Mouse (Mus musculus): ENCODE data around the gene Nsrp1. TPM values are rescaled to one million over a fixed set of nuclear protein-coding genes. Genes with fewer than 3 reads are reported as not detected.
A peak's percentile ranks its signal among the peaks of the same experiment; 100 is the strongest.
"Not testable (repeated sequence)": the region's sequence is repeated elsewhere in the genome, so short reads cannot be mapped to it uniquely, and the experiment has no call there.

The Nsrp1 gene
- polyA plus RNA-seq, 1 experiment from 2014 or later = 66.1 TPM

- no peak for ATAC-seq (ENCODE audit: insufficient read depth, low FRiP score, low read depth)
- 4% methylated on average over 11 of the region's 11 CpGs for WGBS
These were observed 15.0 kb upstream of the Nsrp1 start for GRCm38 (mm10) chr11:77093208-77093607.

DNA sequence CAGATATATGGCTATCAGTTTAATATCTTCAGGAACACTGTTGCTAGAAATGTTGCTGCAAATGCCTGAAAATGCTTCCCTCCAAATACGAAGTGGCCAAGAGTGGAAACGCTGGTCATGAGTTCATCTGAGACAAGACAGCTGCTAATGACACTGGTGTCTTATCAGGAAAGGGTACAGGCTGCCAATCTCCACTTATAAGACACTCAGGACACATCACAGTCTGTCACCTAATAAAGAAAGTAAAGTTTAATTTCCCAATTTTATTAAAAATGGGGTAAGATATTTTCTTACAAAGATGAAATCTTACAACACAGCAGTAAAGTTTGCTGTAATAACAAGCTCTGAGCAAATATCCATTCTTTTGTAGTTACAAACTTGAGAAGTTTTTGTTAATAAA, 10.9 kb upstream of the Nsrp1 start:
- H3K9ac ChIP-seq = no peak overlapping the region
- no peak overlapping the region for H3K4me2 ChIP-seq
- no peak overlapping the region for H3K4me3 ChIP-seq (replicated peaks)
- no peak overlapping the region for H3K27ac ChIP-seq
- no peaks in the 10 kb centered on the region for H3K4me1 ChIP-seq
- no peak for ATAC-seq (ENCODE audit: insufficient read depth, low FRiP score, low read depth)
- no peaks in the 10 kb centered on the region for H3K9me3 ChIP-seq
- H3K36me3 ChIP-seq = no peaks in the 10 kb centered on the region
- 63% methylated on average over 2 of the region's 2 CpGs for WGBS
- no peaks in the 10 kb centered on the region for H3K27me3 ChIP-seq (replicated peaks)

More at GRCm38 (mm10) chr11:77093208-77093607, 15.0 kb upstream of the Nsrp1 start:
- H3K9ac ChIP-seq = no peak overlapping the region
- no peaks in the 10 kb centered on the region for H3K27me3 ChIP-seq (replicated peaks)
- no peaks in the 10 kb centered on the region for H3K36me3 ChIP-seq
- H3K4me2 ChIP-seq = peak overlapping the region; percentile 53
- peak overlapping the region; percentile 31 for H3K4me3 ChIP-seq (replicated peaks)
- H3K9me3 ChIP-seq = no peaks in the 10 kb centered on the region
- H3K4me1 ChIP-seq = no peaks in the 10 kb centered on the region
- no peak overlapping the region for H3K27ac ChIP-seq

GRCm38 (mm10) chr11:77087004-77087403, 8.8 kb upstream of the Nsrp1 start:
- no peak overlapping the region for H3K4me2 ChIP-seq
- H3K4me1 ChIP-seq = no peaks in the 10 kb centered on the region
- no peaks in the 10 kb centered on the region for H3K36me3 ChIP-seq
- no peaks in the 10 kb centered on the region for H3K27me3 ChIP-seq (replicated peaks)
- ATAC-seq (ENCODE audit: insufficient read depth, low FRiP score, low read depth) = no peak
- WGBS = 86% methylated on average over 2 of the region's 2 CpGs
- H3K9ac ChIP-seq = no peak overlapping the region
- no peak overlapping the region for H3K4me3 ChIP-seq (replicated peaks)
- H3K9me3 ChIP-seq = no peaks in the 10 kb centered on the region
- H3K27ac ChIP-seq = no peak overlapping the region

DNA sequence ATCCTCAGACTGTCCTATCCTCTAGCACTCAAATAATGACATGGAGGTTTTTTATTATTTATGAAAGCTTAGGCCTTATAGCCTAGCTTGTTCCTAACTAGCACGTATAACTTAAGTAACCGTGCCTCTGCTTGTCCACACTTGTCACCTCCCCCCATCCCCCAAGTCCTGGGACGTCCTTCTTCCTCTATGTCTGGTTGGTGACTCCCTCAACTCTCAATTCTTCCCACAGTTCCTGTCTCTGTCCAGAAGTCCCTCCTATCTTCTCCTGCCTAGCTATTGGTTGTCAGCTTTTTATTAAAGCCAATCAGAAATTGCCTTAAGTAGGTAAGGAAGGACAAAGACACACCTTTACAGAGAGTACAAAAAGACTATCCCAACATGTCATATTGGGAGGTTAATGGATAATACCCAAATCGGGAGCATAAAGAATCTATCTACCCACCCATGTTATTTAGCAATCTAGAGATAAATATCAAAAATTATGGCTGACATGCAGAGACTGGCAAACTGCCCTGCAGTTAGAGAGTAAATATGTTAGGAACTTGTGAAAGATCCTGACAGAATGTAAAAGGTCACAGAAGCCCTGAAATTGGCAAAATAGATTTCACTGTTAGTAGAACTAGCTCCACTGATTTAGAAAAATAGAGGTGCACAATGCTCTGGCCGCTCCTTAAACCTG, 5.9 kb upstream of the Nsrp1 start:
- 52% methylated on average over 5 of the region's 5 CpGs for WGBS
- no peak overlapping the region for H3K9ac ChIP-seq

GRCm38 (mm10) chr11:77079361-77079760, 1.1 kb upstream of the Nsrp1 start:
- Histone ChIP-seq H3K4me2 (no peak overlapping the region), H3K27me3 (replicated peaks) (no peaks in the 10 kb centered on the region), H3K9ac (no peak overlapping the region), H3K36me3 (peaks cover 7% of the 10 kb centered on the region; the same call in 1 of the 2 replicates), H3K27ac (no peak overlapping the region), H3K4me1 (no peaks in the 10 kb centered on the region), H3K9me3 (no peaks in the 10 kb centered on the region), H3K4me3 (replicated peaks) (no peak overlapping the region)
- ATAC-seq (ENCODE audit: insufficient read depth, low FRiP score, low read depth) = no peak
- WGBS = 91% methylated on average over 1 of the region's 1 CpGs

More for the DNA sequence above, 5.9 kb upstream of the Nsrp1 start:
- Histone ChIP-seq H3K9me3 (no peaks in the 10 kb centered on the region), H3K27me3 (replicated peaks) (no peaks in the 10 kb centered on the region), H3K36me3 (no peaks in the 10 kb centered on the region), H3K4me1 (no peaks in the 10 kb centered on the region), H3K4me2 (no peak overlapping the region), H3K27ac (no peak overlapping the region), H3K4me3 (replicated peaks) (no peak overlapping the region)
- no peak for ATAC-seq (ENCODE audit: insufficient read depth, low FRiP score, low read depth)

DNA sequence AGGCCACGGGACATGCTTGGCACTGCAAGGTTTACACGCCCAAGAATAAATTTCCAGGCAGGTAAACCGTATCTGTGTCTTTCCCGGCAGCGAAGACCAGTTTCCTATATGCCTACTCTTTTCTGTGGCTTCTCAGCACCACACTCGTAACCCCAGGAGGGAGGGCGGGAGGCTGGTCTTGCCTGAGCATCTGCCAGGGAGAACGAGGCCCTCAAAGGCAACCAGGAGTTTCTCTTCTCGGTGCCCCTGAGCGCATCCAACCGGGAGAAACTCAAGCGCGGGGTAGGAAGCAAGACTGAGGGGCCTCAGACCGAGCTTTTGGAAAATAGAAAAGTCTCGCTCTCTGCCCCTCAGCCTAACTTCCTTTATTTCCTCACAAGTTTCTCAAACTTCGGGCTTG, 443 bp downstream of the Nsrp1 start:
- WGBS = 1% methylated on average over 16 of the region's 16 CpGs
- H3K4me2 ChIP-seq = peak overlapping the region; percentile 82
- peak overlapping the region; percentile 68 for H3K4me3 ChIP-seq (replicated peaks)
- no peak for ATAC-seq (ENCODE audit: insufficient read depth, low FRiP score, low read depth)
- no peaks in the 10 kb centered on the region for H3K9me3 ChIP-seq
- no peaks in the 10 kb centered on the region for H3K27me3 ChIP-seq (replicated peaks)
- H3K4me1 ChIP-seq = no peaks in the 10 kb centered on the region
- peak overlapping the region; percentile 47 for H3K9ac ChIP-seq
- peak overlapping the region; percentile 85 for H3K27ac ChIP-seq
- H3K36me3 ChIP-seq = peaks cover 16% of the 10 kb centered on the region

- 53% methylated on average over 4 of the region's 4 CpGs for WGBS
- H3K4me3 ChIP-seq (replicated peaks) = peak overlapping the region; percentile 68
- H3K9me3 ChIP-seq; H3K4me1 ChIP-seq; ATAC-seq (ENCODE audit: insufficient read depth, low FRiP score, low read depth); H3K27ac ChIP-seq; H3K27me3 ChIP-seq (replicated peaks): not testable (repeated sequence)
- H3K4me2 ChIP-seq = peak overlapping the region; percentile 82
- 0 out of 2 replicates have a peak overlapping the region, but pooled peaks have one; percentile 47 for H3K9ac ChIP-seq
- peaks cover 16% of the 10 kb centered on the region for H3K36me3 ChIP-seq
These were observed 904 bp downstream of the Nsrp1 start for GRCm38 (mm10) chr11:77077331-77077730.

GRCm38 (mm10) chr11:77070721-77071120, 7.5 kb downstream of the Nsrp1 start:
- no peak overlapping the region for H3K9ac ChIP-seq
- no peak overlapping the region for H3K27ac ChIP-seq
- no peak for ATAC-seq (ENCODE audit: insufficient read depth, low FRiP score, low read depth)
- no peak overlapping the region for H3K4me2 ChIP-seq
- no peaks in the 10 kb centered on the region for H3K9me3 ChIP-seq
- WGBS = 71% methylated on average over 4 of the region's 4 CpGs
- no peaks in the 10 kb centered on the region for H3K27me3 ChIP-seq (replicated peaks)
- H3K4me3 ChIP-seq (replicated peaks) = no peak overlapping the region
- peaks cover 13% of the 10 kb centered on the region for H3K36me3 ChIP-seq
- H3K4me1 ChIP-seq = no peaks in the 10 kb centered on the region

GRCm38 (mm10) chr11:77068825-77069224, 9.4 kb downstream of the Nsrp1 start:
- no peaks in the 10 kb centered on the region for H3K9me3 ChIP-seq
- no peak overlapping the region for H3K4me3 ChIP-seq (replicated peaks)
- no peak overlapping the region for H3K4me2 ChIP-seq
- no peak overlapping the region for H3K9ac ChIP-seq
- no peaks in the 10 kb centered on the region for H3K4me1 ChIP-seq
- ATAC-seq (ENCODE audit: insufficient read depth, low FRiP score, low read depth) = no peak
- H3K27me3 ChIP-seq (replicated peaks) = no peaks in the 10 kb centered on the region
- 68% methylated on average over 4 of the region's 4 CpGs for WGBS
- no peak overlapping the region for H3K27ac ChIP-seq
- H3K36me3 ChIP-seq = peaks cover 6% of the 10 kb centered on the region

- WGBS = 91% methylated on average over 2 of the region's 2 CpGs
- Histone ChIP-seq H3K27ac (no peak overlapping the region), H3K4me3 (replicated peaks) (no peak overlapping the region), H3K9me3 (no peaks in the 10 kb centered on the region), H3K4me2 (no peak overlapping the region), H3K9ac (no peak overlapping the region), H3K4me1 (no peaks in the 10 kb centered on the region), H3K36me3 (no peaks in the 10 kb centered on the region), H3K27me3 (replicated peaks) (no peaks in the 10 kb centered on the region)
- ATAC-seq (ENCODE audit: insufficient read depth, low FRiP score, low read depth) = no peak
These were observed 14.8 kb downstream of the Nsrp1 start for GRCm38 (mm10) chr11:77063406-77063805.

DNA sequence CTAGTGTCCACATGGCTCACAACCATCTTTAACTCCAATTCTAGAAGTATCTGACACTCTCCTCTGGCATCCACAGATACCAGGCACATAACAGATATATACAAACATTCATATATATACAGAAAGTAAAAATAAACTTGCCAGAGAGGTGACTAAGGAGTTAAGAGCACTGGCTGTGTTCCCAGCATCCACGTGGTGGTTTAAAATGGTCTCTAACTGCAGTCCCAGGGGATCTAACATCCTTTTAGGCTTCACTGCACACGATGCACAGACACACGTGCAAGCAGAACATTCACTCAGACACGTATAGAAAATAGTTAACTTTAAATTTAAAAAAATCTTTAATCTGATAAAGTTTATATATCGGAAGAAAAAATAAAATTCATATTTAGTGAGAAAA, 16.3 kb downstream of the Nsrp1 start:
- no peak for ATAC-seq (ENCODE audit: insufficient read depth, low FRiP score, low read depth)
- H3K27me3 ChIP-seq (replicated peaks) = no peaks in the 10 kb centered on the region
- no peak overlapping the region for H3K9ac ChIP-seq
- WGBS = 54% methylated on average over 5 of the region's 5 CpGs
- H3K4me1 ChIP-seq = no peaks in the 10 kb centered on the region
- H3K4me2 ChIP-seq = no peak overlapping the region
- H3K9me3 ChIP-seq = no peaks in the 10 kb centered on the region
- H3K4me3 ChIP-seq (replicated peaks) = no peak overlapping the region
- no peaks in the 10 kb centered on the region for H3K36me3 ChIP-seq
- H3K27ac ChIP-seq = no peak overlapping the region

GRCm38 (mm10) chr11:77042816-77043215, 35.4 kb downstream of the Nsrp1 start:
- H3K4me1 ChIP-seq = no peaks in the 10 kb centered on the region
- H3K4me2 ChIP-seq = no peak overlapping the region
- H3K27me3 ChIP-seq (replicated peaks) = no peaks in the 10 kb centered on the region
- H3K9ac ChIP-seq = no peak overlapping the region
- H3K9me3 ChIP-seq = no peaks in the 10 kb centered on the region
- H3K36me3 ChIP-seq = peaks cover 9% of the 10 kb centered on the region; the same call in 1 of the 2 replicates
- 90% methylated on average over 2 of the region's 2 CpGs for WGBS
- H3K27ac ChIP-seq = no peak overlapping the region
- no peak overlapping the region for H3K4me3 ChIP-seq (replicated peaks)
- no peak for ATAC-seq (ENCODE audit: insufficient read depth, low FRiP score, low read depth)

DNA sequence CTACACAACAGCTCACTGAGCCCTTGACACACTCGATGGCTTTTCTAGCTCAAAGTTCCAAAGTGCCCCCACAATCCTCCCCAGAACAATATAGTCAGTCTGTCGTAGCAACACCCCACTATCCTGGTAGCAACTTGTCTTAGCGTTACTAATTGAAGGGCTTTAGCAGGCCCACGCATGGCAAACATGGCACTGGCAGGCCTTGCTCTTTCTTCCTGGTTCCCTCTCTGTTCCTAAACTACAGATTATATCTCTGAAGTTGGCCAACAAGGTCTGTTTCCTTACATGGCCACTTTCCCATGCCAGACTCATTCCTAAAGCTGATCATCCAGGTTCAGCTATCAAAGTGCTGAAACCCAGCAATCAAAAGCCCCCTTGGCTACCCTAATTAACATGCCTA, 36.3 kb downstream of the Nsrp1 start:
- Histone ChIP-seq H3K27ac (no peak overlapping the region), H3K4me2 (no peak overlapping the region), H3K4me3 (replicated peaks) (no peak overlapping the region), H3K4me1 (no peaks in the 10 kb centered on the region), H3K9me3 (no peaks in the 10 kb centered on the region), H3K9ac (no peak overlapping the region), H3K27me3 (replicated peaks) (no peaks in the 10 kb centered on the region), H3K36me3 (peaks cover 9% of the 10 kb centered on the region; the same call in 1 of the 2 replicates)
- ATAC-seq (ENCODE audit: insufficient read depth, low FRiP score, low read depth) = no peak
- WGBS = 90% methylated on average over 4 of the region's 4 CpGs

All from stomach, embryonic 15.5 days (tissue).